Mouse (Mus musculus) skeletal muscle tissue, adult 2 months (tissue): ENCODE measurements around the gene Suox.
"Not testable (repeated sequence)": the region's sequence is repeated elsewhere in the genome, so short reads cannot be mapped to it uniquely, and the experiment has no call there.

Experiments used
- DNase-seq: peaks from one replicate; pipeline ENCODE4 v3.0.0-alpha.2; 2012; ENCODE audit warnings: low read depth, low spot score

Suox gene

GRCm38 (mm10) chr10:128664808-128665207 is 9.1 kb downstream of the Suox start:
- no peak for DNase-seq

- no peak for DNase-seq
Observed at GRCm38 (mm10) chr10:128663441-128664220, 10.2 kb downstream of the Suox start.

- DNase-seq = no peak
Observed at GRCm38 (mm10) chr10:128662465-128662864, 11.4 kb downstream of the Suox start.

- DNase-seq = no peak
Observed at GRCm38 (mm10) chr10:128659490-128659889, 14.4 kb downstream of the Suox start.

GRCm38 (mm10) chr10:128657844-128658243 is 16.0 kb downstream of the Suox start:
- no peak for DNase-seq

GRCm38 (mm10) chr10:128656731-128657130 is 17.1 kb downstream of the Suox start:
- no peak for DNase-seq

GRCm38 (mm10) chr10:128655254-128655653 is 18.6 kb downstream of the Suox start:
- DNase-seq = no peak

- DNase-seq = no peak
Observed at GRCm38 (mm10) chr10:128653866-128654265, 20.0 kb downstream of the Suox start.

GRCm38 (mm10) chr10:128646139-128647089 is 27.5 kb downstream of the Suox start:
- DNase-seq = no peak

GRCm38 (mm10) chr10:128645111-128646011 is 28.5 kb downstream of the Suox start, which contains the start of gene Ikzf4:
Gene Ikzf4, minus strand, starts transcription at chr10:128645991.
- peak; percentile 26 for DNase-seq

GRCm38 (mm10) chr10:128642749-128643148 is 31.1 kb downstream of the Suox start:
- no peak for DNase-seq

- DNase-seq = no peak
Observed at GRCm38 (mm10) chr10:128641871-128642270, 32.0 kb downstream of the Suox start.

- no peak for DNase-seq
Observed at GRCm38 (mm10) chr10:128640891-128641290, 33.0 kb downstream of the Suox start.

GRCm38 (mm10) chr10:128639999-128640398 is 33.9 kb downstream of the Suox start:
- no peak for DNase-seq

GRCm38 (mm10) chr10:128637011-128637410 is 36.9 kb downstream of the Suox start:
- DNase-seq = no peak

- DNase-seq = no peak
Observed at GRCm38 (mm10) chr10:128636561-128636960, 37.3 kb downstream of the Suox start.

GRCm38 (mm10) chr10:128635697-128636096 is 38.2 kb downstream of the Suox start:
- no peak for DNase-seq

- DNase-seq = no peak
Observed at GRCm38 (mm10) chr10:128631571-128631970, 42.3 kb downstream of the Suox start.

GRCm38 (mm10) chr10:128630306-128630705 is 43.6 kb downstream of the Suox start:
- not testable (repeated sequence) for DNase-seq

GRCm38 (mm10) chr10:128629746-128630145 is 44.1 kb downstream of the Suox start:
- DNase-seq = no peak
